Mouse (Mus musculus) hindbrain, postnatal 0 days (tissue): ENCODE data around the gene Tbrg1. TPM values are rescaled to one million over a fixed set of nuclear protein-coding genes. Genes with fewer than 3 reads are reported as not detected.

Experiments
- ATAC-seq: fragments of 200-750 bp; cut with Nextera tagmentation; 2 replicates; pipeline ENCODE4 v1.8.0; 2017; ENCODE audit warnings: mild to moderate bottlenecking, moderate TSS enrichment, moderate library complexity
- DNase-seq: peaks from one replicate; pipeline ENCODE4 v3.0.0-alpha.2; 2015; ENCODE audit warnings: low spot score
- H3K27ac ChIP-seq: fragments of 300-500 bp; sonication (generic); 2 replicates; pipeline ENCODE4 v1.5.1; 2014; ENCODE audit warnings: mild to moderate bottlenecking
- H3K27me3 ChIP-seq: fragments of 300-500 bp; sonication (generic); 2 replicates; pipeline ENCODE4 v1.6.1; 2014; ENCODE audit warnings: low read length, mixed read lengths; ENCODE audit not compliant: insufficient read depth
- H3K36me3 ChIP-seq: fragments of 300-500 bp; sonication (generic); 2 replicates; pipeline ENCODE4 v1.6.1; 2014; ENCODE audit warnings: low read length, mixed read lengths; ENCODE audit not compliant: insufficient read depth
- H3K4me1 ChIP-seq: fragments of 300-500 bp; sonication (generic); 2 replicates; pipeline ENCODE4 v1.6.1; 2014; ENCODE audit warnings: antibody characterized with exemption, low read length, mixed read lengths; ENCODE audit not compliant: insufficient read depth
- H3K4me2 ChIP-seq: fragments of 300-500 bp; sonication (generic); 2 replicates; pipeline ENCODE4 v1.6.1; 2014; ENCODE audit warnings: low read depth, mild to moderate bottlenecking, low read length, moderate library complexity, mixed read lengths
- H3K4me3 ChIP-seq: fragments of 300-500 bp; sonication (generic); 2 replicates; pipeline ENCODE4 v1.5.1; 2014; ENCODE audit warnings: low read length
- H3K9ac ChIP-seq: fragments of 300-500 bp; sonication (generic); replicated peaks from 2 replicates; pipeline ENCODE4 v1.6.1; 2014; ENCODE audit warnings: mild to moderate bottlenecking, low read length, moderate library complexity, mixed read lengths
- H3K9me3 ChIP-seq: fragments of 300-500 bp; sonication (generic); 2 replicates; pipeline ENCODE4 v1.6.1; 2016; ENCODE audit warnings: low read length, mixed read lengths
- CTCF ChIP-seq: IDR thresholded peaks from 2 replicates; pipeline ENCODE4 v1.5.1; 2016; ENCODE audit warnings: antibody characterized with exemption, control low read depth, low read depth
- WGBS: fragments of 180-500 bp; shearing (Covaris S2); extraction: QIAGEN DNeasy Blood & Tissue Kit; methylation state at CpG from one replicate; pipeline ENCODE4 v1.1.7; 2014; 5-methylcytosine and 5-hydroxymethylcytosine counted together
- polyA plus RNA-seq: library from polyadenylated mRNA; unstranded; fragments of >200 nt; fragmentation: Nextera tagmentation; extraction: Ambion mirVana; gene quantifications from 2 replicates; pipeline ENCODE4 v1.2.1, GENCODE M21; 2015
- total RNA-seq: library from RNA; depleted of rRNA; stranded (reverse); fragments of >200 nt; gene quantifications from 2 replicates; pipeline ENCODE4 v1.2.3, GENCODE M21; 2014; rRNA removed

Gene Tbrg1
- 44.5 and 45.6 TPM in 2 replicates for total RNA-seq
- polyA plus RNA-seq: 82.9 and 87.7 TPM in 2 replicates

DNA sequence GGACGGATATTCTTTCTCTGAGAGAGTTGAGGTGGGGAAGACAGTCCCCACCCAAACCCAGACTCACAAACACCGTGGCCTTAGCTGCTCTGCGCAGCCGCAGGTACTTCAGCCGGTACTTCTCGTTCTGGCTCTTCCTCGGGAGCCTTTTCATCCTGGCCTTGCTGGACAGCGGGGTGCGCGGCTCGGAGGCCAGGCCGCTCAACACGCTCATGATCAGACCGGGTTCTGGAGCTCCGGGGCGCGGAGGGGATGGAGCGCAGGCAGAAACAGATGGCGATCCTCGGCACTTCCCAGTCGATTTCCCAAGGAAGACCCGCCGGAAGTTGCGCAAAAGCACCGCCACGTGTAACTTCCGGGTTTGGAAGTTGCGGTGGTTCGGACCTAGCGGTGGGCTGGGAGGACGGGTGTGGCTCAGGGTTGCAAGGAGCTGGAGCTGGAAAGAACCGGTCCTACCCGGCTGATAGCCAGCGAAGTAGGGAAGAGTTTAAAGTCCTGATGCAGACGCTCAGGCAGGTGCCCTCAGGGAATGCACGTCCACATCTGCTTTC, at the start of gene Tbrg1:
Gene Tbrg1 (minus strand): TSS at position 382 of the 551 bp plus-strand sequence.
- DNase-seq (peak; percentile 85), ATAC-seq (peak; percentile 96)
- Histone ChIP-seq H3K9me3 (no peaks in the 10 kb centered on the region), H3K9ac (peak within 1 kb of the TSS; percentile 63), H3K36me3 (peaks cover 17% of the 10 kb centered on the region; the same call in 1 of the 2 replicates), H3K4me1 (peaks cover 10% of the 10 kb centered on the region), H3K4me2 (peak within 1 kb of the TSS; percentile 67), H3K27me3 (no peaks in the 10 kb centered on the region), H3K27ac (peak within 1 kb of the TSS; percentile 70; the same call in 1 of the 2 replicates), H3K4me3 (peak within 1 kb of the TSS; percentile 74)
- WGBS: under 1% methylated on average over 36 of the region's 36 CpGs
- TF ChIP-seq CTCF: no peak

DNA sequence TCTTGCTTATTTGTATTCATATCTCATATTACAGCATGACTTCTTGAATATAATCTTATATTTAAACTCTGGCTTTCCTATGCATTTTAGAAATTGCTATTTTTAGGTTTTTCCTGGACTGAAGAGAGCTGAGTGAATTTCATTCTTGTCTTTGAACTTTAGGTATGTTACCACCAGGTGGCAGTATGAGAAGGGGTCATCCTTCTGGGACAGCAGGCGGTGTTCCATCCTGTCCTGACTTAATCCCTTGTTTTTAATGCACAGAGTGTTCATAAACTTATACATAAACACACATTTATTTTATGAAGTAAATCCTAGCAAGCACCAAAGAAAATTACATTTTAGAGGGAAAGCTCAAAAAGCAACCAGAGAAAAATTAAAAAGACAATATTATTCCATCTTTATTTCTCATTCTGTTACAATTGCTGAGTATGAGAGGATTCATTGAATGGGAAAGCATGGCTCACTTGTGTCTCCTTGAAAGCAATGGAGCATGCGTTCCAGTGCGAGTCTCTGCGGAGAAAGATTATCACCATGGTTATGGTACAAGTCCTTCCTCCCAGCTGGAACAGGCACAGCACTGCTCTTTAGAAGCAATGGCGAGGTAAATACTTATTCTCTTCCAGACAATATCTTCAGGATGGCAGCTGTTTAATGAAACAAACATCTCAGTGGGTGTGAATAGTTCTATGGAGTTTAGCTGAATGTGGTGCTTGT, 33.0 kb upstream of the Tbrg1 start:
- 30% methylated on average over 5 of the region's 5 CpGs for WGBS
- H3K4me1 ChIP-seq: 0 out of 2 replicates have a peak, but pooled peaks cover 5% of the 10 kb centered on the region
- no peak overlapping the region for H3K27ac ChIP-seq
- ATAC-seq (peak; percentile 84), DNase-seq (peak; percentile 67)
- H3K4me3 ChIP-seq: no peak overlapping the region
- TF ChIP-seq CTCF: peak; percentile 71
- H3K4me2 ChIP-seq: no peak overlapping the region
- H3K9ac ChIP-seq: no peak overlapping the region
- H3K36me3 ChIP-seq: no peaks in the 10 kb centered on the region
- H3K27me3 ChIP-seq: no peaks in the 10 kb centered on the region
- H3K9me3 ChIP-seq: no peaks in the 10 kb centered on the region

DNA sequence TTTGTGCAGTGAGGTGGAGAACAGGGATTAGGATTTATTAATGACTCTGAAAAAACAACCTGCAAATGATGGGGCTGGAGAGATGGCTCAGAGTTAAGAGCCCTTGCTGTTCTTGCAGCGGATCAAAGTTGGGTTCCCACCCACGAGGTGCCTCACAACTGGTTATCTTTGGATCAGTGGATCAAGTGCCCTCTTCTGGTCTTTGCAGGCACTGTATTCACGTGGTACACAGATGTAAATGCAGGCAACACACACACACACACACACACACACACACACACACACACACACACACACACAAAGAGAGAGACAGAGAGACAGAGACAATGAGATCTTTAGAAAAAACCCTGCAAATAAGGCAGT, 30.8 kb upstream of the Tbrg1 start:
- H3K27ac ChIP-seq: no peak overlapping the region

DNA sequence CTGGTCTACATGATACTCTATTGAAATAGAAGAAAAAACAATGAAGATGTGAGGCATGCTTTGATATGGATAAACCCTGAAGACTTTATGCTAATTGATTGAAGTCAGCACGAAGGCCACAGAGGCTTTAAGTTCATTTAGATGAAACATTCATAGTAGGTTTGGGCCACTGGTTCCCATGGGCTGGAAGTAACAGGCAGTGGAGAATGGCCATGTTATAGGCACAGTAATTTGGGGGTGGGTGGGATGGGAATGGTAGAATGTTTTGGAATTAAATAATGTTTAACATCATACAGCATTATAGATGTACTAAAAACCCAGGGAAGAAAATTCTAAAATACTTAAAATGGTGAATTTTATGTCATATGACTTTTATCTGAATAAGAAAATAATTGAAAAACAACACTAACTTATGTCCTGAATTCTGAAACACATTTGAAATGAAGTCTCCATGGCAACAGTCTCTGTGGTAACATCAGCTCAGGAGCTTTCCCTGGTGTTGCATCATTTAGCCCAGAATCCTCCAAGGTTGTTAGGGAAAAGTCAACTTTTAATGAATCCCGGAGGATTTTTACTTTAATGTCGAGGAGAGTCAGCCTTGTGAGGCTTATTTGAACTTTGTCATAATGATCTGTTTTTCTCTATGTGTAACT, 30.3 kb upstream of the Tbrg1 start:
- ATAC-seq (peak; percentile 68; the same call in 1 of the 2 replicates), DNase-seq (peak; percentile 62)
- Histone ChIP-seq H3K4me3 (no peak overlapping the region), H3K4me1 (0 out of 2 replicates have a peak, but pooled peaks cover 5% of the 10 kb centered on the region), H3K36me3 (no peaks in the 10 kb centered on the region), H3K27me3 (no peaks in the 10 kb centered on the region), H3K4me2 (no peak overlapping the region), H3K27ac (no peak overlapping the region), H3K9me3 (no peaks in the 10 kb centered on the region), H3K9ac (no peak overlapping the region)
- TF ChIP-seq CTCF: no peak
- WGBS: 48% methylated on average over 3 of the region's 3 CpGs

More for the DNA sequence above, 30.8 kb upstream of the Tbrg1 start:
- no peak for ATAC-seq
- Histone ChIP-seq H3K36me3 (no peaks in the 10 kb centered on the region), H3K27me3 (no peaks in the 10 kb centered on the region), H3K4me1 (0 out of 2 replicates have a peak, but pooled peaks cover 5% of the 10 kb centered on the region), H3K9ac (no peak overlapping the region), H3K4me2 (no peak overlapping the region), H3K4me3 (no peak overlapping the region), H3K9me3 (no peaks in the 10 kb centered on the region)
- peak; percentile 35; the same call in 1 of the 2 replicates for TF ChIP-seq CTCF
- WGBS: 33% methylated on average over 3 of the region's 3 CpGs
- peak; percentile 12 for DNase-seq

DNA sequence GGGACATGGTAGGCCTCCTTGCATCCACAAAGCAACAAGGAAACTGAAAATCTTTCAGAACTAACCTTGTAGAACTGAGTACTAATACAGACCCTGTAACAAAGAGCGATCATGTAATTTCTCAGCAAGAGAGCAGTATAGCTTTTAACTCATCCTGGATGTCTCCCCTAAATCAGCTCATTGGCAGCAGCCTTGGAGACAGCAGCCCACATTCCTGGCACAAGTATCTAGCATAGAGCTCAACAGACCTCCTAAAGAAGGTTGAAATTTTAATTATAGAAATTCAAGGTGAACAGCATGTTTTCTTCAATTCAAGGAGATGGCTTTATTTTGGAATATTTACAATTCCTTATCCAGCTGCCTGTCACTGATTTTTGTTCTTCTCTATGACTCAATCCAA, 24.0 kb upstream of the Tbrg1 start:
- Histone ChIP-seq H3K4me1 (no peaks in the 10 kb centered on the region), H3K27me3 (no peaks in the 10 kb centered on the region), H3K4me2 (no peak overlapping the region), H3K9ac (no peak overlapping the region), H3K27ac (no peak overlapping the region), H3K36me3 (no peaks in the 10 kb centered on the region), H3K9me3 (no peaks in the 10 kb centered on the region), H3K4me3 (no peak overlapping the region)
- ATAC-seq: no peak
- TF ChIP-seq CTCF: no peak
- no peak for DNase-seq
- WGBS: 94% methylated on average over 1 of the region's 1 CpGs

DNA sequence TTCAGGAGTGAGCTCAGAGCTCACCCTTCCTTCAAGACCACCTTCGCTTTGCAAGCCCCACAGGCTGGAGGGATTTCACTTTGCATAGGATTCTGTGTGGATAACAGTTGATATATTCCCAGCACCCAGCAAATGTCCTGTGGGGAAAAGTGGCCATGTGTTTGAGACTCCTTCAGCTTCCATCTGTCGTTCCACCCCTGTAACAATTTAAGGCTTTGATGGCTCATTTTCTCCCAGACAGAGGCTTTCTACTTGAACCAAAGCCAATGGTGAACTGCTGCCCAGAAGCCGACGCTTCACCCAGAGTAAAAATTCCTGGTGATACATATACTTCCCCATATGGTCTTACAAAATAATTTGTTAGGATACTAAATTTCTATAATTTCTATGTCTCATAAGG, 18.2 kb upstream of the Tbrg1 start:
- Histone ChIP-seq H3K4me1 (no peaks in the 10 kb centered on the region), H3K9me3 (no peaks in the 10 kb centered on the region), H3K4me2 (no peak overlapping the region), H3K27me3 (no peaks in the 10 kb centered on the region), H3K36me3 (no peaks in the 10 kb centered on the region), H3K4me3 (no peak overlapping the region), H3K27ac (no peak overlapping the region), H3K9ac (no peak overlapping the region)
- peak; percentile 3 for DNase-seq
- no peak for TF ChIP-seq CTCF
- WGBS: 47% methylated on average over 4 of the region's 4 CpGs
- no peak for ATAC-seq
